Mouse (Mus musculus): ENCODE measurements around the gene Gabpa. TPM values are rescaled to one million over a fixed set of nuclear protein-coding genes. Genes with fewer than 3 reads are reported as not detected.
A peak's percentile ranks its signal among the peaks of the same experiment; 100 is the strongest.

Gene Gabpa
- polyA plus RNA-seq (2012; rRNA removed) (7.1 and 11.2 TPM in 2 replicates), polyA plus RNA-seq (2014; fragmentation: Nextera tagmentation; extraction: Ambion mirVana) (15.5 and 18.2 TPM in 2 replicates)

- peak within 1 kb of the TSS; percentile 71 for H3K4me2 ChIP-seq (ENCODE audit: low read depth)
- peak; percentile 91 for ATAC-seq (ENCODE audit: insufficient read depth)
- under 1% methylated on average over 52 of the region's 52 CpGs for WGBS (ENCODE audit: insufficient replicate concordance)
- peak within 1 kb of the TSS; percentile 96 for H3K9ac ChIP-seq (replicated peaks)
- peaks cover 0 to 12% of the 10 kb centered on the region in 2 experiments; a peak in 3 of 4 replicates for H3K4me1 ChIP-seq (replicated peaks; ENCODE audit: control insufficient read depth in 2 of 2, insufficient read depth in 2 of 2, low read length in 1 of 2)
- DNase-seq (ENCODE audit: low read depth in 3 of 3, low spot score in 3 of 3) = peak; percentile 92 to 93 (median 92)
- H3K27me3 ChIP-seq (ENCODE audit: control insufficient read depth, insufficient read depth, low read length) = no peaks in the 10 kb centered on the region
- H3K27ac ChIP-seq = peak within 1 kb of the TSS; percentile 90
- H3K36me3 ChIP-seq (replicated peaks; ENCODE audit: control insufficient read depth, insufficient read depth, low read depth) = peaks cover 9% of the 10 kb centered on the region
- TF ChIP-seq CTCF (IDR thresholded peaks at IDR 0.05; ENCODE audit: low read depth) (no peak), EP300 (IDR thresholded peaks at IDR 0.05; ENCODE audit: low read depth) (no peak)
- H3K4me3 ChIP-seq (ENCODE audit: insufficient read depth in 1 of 2, low read depth in 2 of 2, low read length in 2 of 2) = peak within 1 kb of the TSS; percentile 77 to 99
- H3K9me3 ChIP-seq (ENCODE audit: control insufficient read depth, low read length) = no peaks in the 10 kb centered on the region
Observed at GRCm38 (mm10) chr16:84834745-84835440, at the start of gene Gabpa. TSS of gene Gabpa (plus strand) at chr16:84834925.

DNA sequence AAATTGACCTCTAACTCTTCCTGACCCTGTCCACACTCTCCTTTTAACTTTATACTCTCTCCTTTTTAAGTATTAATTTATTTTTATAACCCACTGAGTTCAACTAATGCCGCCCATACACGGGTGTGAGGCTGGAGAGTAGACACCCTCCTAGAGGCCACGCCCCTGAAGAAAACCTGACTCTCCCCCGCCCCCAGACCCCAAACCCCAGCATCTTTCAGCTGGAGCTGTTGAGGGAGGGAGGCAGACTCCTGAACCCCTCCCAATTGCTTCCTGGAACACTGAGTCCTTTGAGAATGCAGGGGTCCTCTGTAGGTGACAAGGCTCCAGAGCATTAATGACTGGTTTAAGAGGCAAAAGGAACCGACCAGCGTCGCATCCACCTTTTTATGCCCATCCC lies 49.8 kb upstream of the Gabpa start:
- Histone ChIP-seq H3K4me1 (replicated peaks; ENCODE audit: control insufficient read depth in 2 of 2, insufficient read depth in 2 of 2, low read length in 1 of 2) (no peaks in the 10 kb centered on the region; a peak in 1 of 4 replicates), H3K4me2 (ENCODE audit: low read depth) (no peak overlapping the region), H3K9me3 (ENCODE audit: control insufficient read depth, low read length) (no peaks in the 10 kb centered on the region), H3K36me3 (replicated peaks; ENCODE audit: control insufficient read depth, insufficient read depth, low read depth) (no peaks in the 10 kb centered on the region), H3K27ac (no peak overlapping the region), H3K9ac (replicated peaks) (no peak overlapping the region), H3K27me3 (ENCODE audit: control insufficient read depth, insufficient read depth, low read length) (no peaks in the 10 kb centered on the region), H3K4me3 (ENCODE audit: insufficient read depth in 1 of 2, low read depth in 2 of 2, low read length in 2 of 2) (no peak overlapping the region)
- no peak for DNase-seq (ENCODE audit: low read depth in 3 of 3, low spot score in 3 of 3)
- no peak for ATAC-seq (ENCODE audit: insufficient read depth)
- 40% methylated on average over 7 of the region's 7 CpGs for WGBS (ENCODE audit: insufficient replicate concordance)
- TF ChIP-seq EP300 (IDR thresholded peaks at IDR 0.05; ENCODE audit: low read depth) (no peak), CTCF (IDR thresholded peaks at IDR 0.05; ENCODE audit: low read depth) (no peak)

DNA sequence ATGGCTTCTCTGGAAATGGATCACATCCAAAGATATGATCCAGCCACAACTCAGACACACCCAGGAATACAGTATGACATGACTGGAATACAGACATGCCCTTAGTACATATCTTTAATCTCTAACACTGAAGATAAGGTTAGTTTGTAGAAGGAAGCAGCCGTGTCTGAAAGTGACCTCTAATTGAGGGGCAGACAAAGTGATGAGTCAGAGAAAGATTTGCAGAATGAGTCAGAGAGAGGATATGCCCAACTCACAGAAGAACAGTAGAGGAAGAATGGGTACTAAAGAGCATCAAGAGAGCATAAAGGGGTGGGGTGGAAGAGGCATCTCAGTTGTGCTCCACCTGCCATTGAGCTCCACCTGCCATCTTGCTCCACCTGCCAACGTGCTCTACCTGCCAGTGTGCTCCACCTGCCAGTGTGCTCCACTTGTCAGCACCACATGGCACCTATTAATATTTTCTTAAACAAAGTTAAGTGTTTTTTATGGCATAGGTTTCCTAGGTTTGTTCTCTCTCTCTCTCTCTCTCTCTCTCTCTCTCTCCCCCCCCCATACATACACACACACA lies 44.0 kb upstream of the Gabpa start:
- Histone ChIP-seq H3K36me3 (replicated peaks; ENCODE audit: control insufficient read depth, insufficient read depth, low read depth) (no peaks in the 10 kb centered on the region), H3K4me3 (ENCODE audit: insufficient read depth in 1 of 2, low read depth in 2 of 2, low read length in 2 of 2) (no peak overlapping the region), H3K27ac (no peak overlapping the region), H3K4me2 (ENCODE audit: low read depth) (no peak overlapping the region), H3K4me1 (replicated peaks; ENCODE audit: control insufficient read depth in 2 of 2, insufficient read depth in 2 of 2, low read length in 1 of 2) (no peaks in the 10 kb centered on the region), H3K9ac (replicated peaks) (no peak overlapping the region), H3K27me3 (ENCODE audit: control insufficient read depth, insufficient read depth, low read length) (no peaks in the 10 kb centered on the region), H3K9me3 (ENCODE audit: control insufficient read depth, low read length) (no peaks in the 10 kb centered on the region)
- ATAC-seq (ENCODE audit: insufficient read depth) (no peak), DNase-seq (ENCODE audit: low read depth in 3 of 3, low spot score in 3 of 3) (no peak)
- TF ChIP-seq EP300 (IDR thresholded peaks at IDR 0.05; ENCODE audit: low read depth) (no peak), CTCF (IDR thresholded peaks at IDR 0.05; ENCODE audit: low read depth) (no peak)
- WGBS (ENCODE audit: insufficient replicate concordance) = 38% methylated on average over 2 of the region's 2 CpGs

DNA sequence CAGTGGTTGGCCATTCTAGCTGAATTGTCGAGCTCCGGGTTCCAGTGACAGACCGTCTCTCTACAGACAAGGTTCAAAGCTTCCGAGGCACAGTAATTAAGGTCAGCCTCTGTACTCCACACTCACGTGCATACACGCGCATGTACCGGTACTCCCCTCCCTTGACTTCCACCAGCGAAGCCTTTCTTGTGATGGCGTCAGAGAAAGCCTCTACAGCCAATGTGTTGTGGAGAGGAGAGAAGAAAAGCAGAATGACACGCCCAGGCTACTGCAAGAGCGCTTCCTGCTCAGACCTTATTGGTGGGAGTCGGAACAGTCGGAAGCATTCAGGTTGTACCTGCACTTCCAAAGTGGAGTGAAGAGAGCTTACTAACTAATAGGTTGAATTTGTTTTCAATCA lies 41.3 kb upstream of the Gabpa start:
- Histone ChIP-seq H3K9ac (replicated peaks) (no peak overlapping the region), H3K36me3 (replicated peaks; ENCODE audit: control insufficient read depth, insufficient read depth, low read depth) (no peaks in the 10 kb centered on the region), H3K27me3 (ENCODE audit: control insufficient read depth, insufficient read depth, low read length) (no peaks in the 10 kb centered on the region), H3K27ac (no peak overlapping the region), H3K4me3 (ENCODE audit: insufficient read depth in 1 of 2, low read depth in 2 of 2, low read length in 2 of 2) (no peak overlapping the region), H3K9me3 (ENCODE audit: control insufficient read depth, low read length) (no peaks in the 10 kb centered on the region), H3K4me1 (replicated peaks; ENCODE audit: control insufficient read depth in 2 of 2, insufficient read depth in 2 of 2, low read length in 1 of 2) (no peaks in the 10 kb centered on the region), H3K4me2 (ENCODE audit: low read depth) (no peak overlapping the region)
- WGBS (ENCODE audit: insufficient replicate concordance) = 76% methylated on average over 14 of the region's 14 CpGs
- TF ChIP-seq CTCF (IDR thresholded peaks at IDR 0.05; ENCODE audit: low read depth) (no peak), EP300 (IDR thresholded peaks at IDR 0.05; ENCODE audit: low read depth) (no peak)
- DNase-seq (ENCODE audit: low read depth in 3 of 3, low spot score in 3 of 3) (no peak), ATAC-seq (ENCODE audit: insufficient read depth) (no peak)

GRCm38 (mm10) chr16:84795337-84795736 lies 39.4 kb upstream of the Gabpa start:
- no peak overlapping the region for H3K4me2 ChIP-seq (ENCODE audit: low read depth)
- ATAC-seq (ENCODE audit: insufficient read depth) (no peak), DNase-seq (ENCODE audit: low read depth in 3 of 3, low spot score in 3 of 3) (no peak)
- H3K27ac ChIP-seq = no peak overlapping the region
- TF ChIP-seq EP300 (IDR thresholded peaks at IDR 0.05; ENCODE audit: low read depth) = no peak
- 0 out of 2 replicates have a peak, but pooled peaks have one; percentile 5 for TF ChIP-seq CTCF (IDR thresholded peaks at IDR 0.05; ENCODE audit: low read depth)
- no peaks in the 10 kb centered on the region for H3K4me1 ChIP-seq (replicated peaks; ENCODE audit: control insufficient read depth in 2 of 2, insufficient read depth in 2 of 2, low read length in 1 of 2)
- WGBS (ENCODE audit: insufficient replicate concordance) = 41% methylated on average over 3 of the region's 3 CpGs
- no peak overlapping the region for H3K9ac ChIP-seq (replicated peaks)
- no peaks in the 10 kb centered on the region for H3K36me3 ChIP-seq (replicated peaks; ENCODE audit: control insufficient read depth, insufficient read depth, low read depth)
- no peaks in the 10 kb centered on the region for H3K9me3 ChIP-seq (ENCODE audit: control insufficient read depth, low read length)
- no peak overlapping the region for H3K4me3 ChIP-seq (ENCODE audit: insufficient read depth in 1 of 2, low read depth in 2 of 2, low read length in 2 of 2)
- no peaks in the 10 kb centered on the region for H3K27me3 ChIP-seq (ENCODE audit: control insufficient read depth, insufficient read depth, low read length)
